Comparison of ENCODE assay signal across 22 mouse cellular contexts in the genomic region with DNA sequence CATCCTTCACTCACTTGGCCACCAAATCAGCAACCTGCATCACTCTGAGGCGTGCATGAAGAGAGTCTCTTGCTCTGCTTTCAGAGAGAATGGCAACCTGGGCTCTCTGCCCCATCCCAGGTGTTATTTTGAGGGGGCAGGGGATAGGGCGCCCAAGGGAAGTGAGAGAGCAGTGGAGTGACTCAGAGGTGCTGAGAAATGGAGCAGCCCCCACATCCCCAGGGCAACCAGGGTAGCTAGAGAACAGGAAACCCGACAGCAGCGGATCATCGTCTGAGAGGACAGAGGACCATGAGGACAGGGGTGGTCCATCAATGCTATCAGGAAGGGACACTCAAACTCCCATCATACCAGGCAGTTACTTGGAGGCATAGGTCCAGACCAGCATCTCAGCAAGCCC. TPM values are rescaled to one million over a fixed set of nuclear protein-coding genes. Genes with fewer than 3 reads are reported as not detected.
A peak's percentile ranks its signal among the peaks of the same experiment; 100 is the strongest.
DNase-seq lines count a peak whose midpoint lies in the region; ATAC-seq lines count a peak whose summit lies in the region.
"Had no signal": no experiment of that assay in that cellular context is flagged by ENCODE, and none has a peak within 500 bp of the region (broad histone marks: within the 10 kb centered on the region; RNA-seq: fewer than 3 reads in every experiment).

No protein-coding gene starts in this region.

- no peak overlapping the region for H3K4me3 ChIP-seq in forebrain, embryonic 10.5 days
- H3K4me3 ChIP-seq in forebrain, embryonic 13.5 days, result no peak overlapping the region
- H3K4me3 ChIP-seq: embryonic facial prominence, embryonic 15.5 days; erythroblast, embryonic 14.5 days; heart, embryonic 15.5 days had no signal

- H3K4me2 ChIP-seq in forebrain, embryonic 13.5 days, result no peak overlapping the region
- H3K4me2 ChIP-seq: embryonic facial prominence, embryonic 15.5 days; heart, embryonic 11.5 days; heart, embryonic 15.5 days; hindbrain, embryonic 14.5 days had no signal

- WGBS in forebrain, embryonic 10.5 days, result 84% methylated on average over 5 of the region's 5 CpGs
- 94% methylated on average over 5 of the region's 5 CpGs for WGBS in forebrain, embryonic 13.5 days

- no peaks in the 10 kb centered on the region for H3K9me3 ChIP-seq in forebrain, embryonic 10.5 days
- H3K9me3 ChIP-seq in forebrain, embryonic 13.5 days (replicated peaks), result no peaks in the 10 kb centered on the region
- H3K9me3 ChIP-seq: embryonic facial prominence, embryonic 15.5 days; G1E; heart, embryonic 15.5 days had no signal

- no peaks in the 10 kb centered on the region for H3K27me3 ChIP-seq in forebrain, embryonic 10.5 days (ENCODE audit: poor library complexity, severe bottlenecking)
- no peaks in the 10 kb centered on the region for H3K27me3 ChIP-seq in forebrain, embryonic 13.5 days
- H3K27me3 ChIP-seq: embryonic facial prominence, embryonic 15.5 days; heart, embryonic 15.5 days had no signal

- H3K9ac ChIP-seq in forebrain, embryonic 13.5 days, result no peak overlapping the region
- H3K9ac ChIP-seq: embryonic facial prominence, embryonic 15.5 days; heart, embryonic 15.5 days; hindbrain, embryonic 14.5 days had no signal

- H3K4me1 ChIP-seq in forebrain, embryonic 10.5 days, result peaks cover 78% of the 10 kb centered on the region
- peaks cover 39% of the 10 kb centered on the region for H3K4me1 ChIP-seq in forebrain, embryonic 13.5 days

- DNase-seq in forebrain, embryonic 10.5 days (ENCODE audit: extremely low spot score, low spot score), result no peak
- DNase-seq in thymus, postnatal 25 days, result peak; percentile 5
- DNase-seq in thymus, postnatal 10 days (ENCODE audit: low spot score in 2 of 2), result no peak
- DNase-seq in cerebellum, postnatal 14 days, result no peak
- no peak for DNase-seq in heart, adult 8-10 months (ENCODE audit: low spot score)
- DNase-seq: adrenal gland, postnatal 10 days; cerebellum, adult 11-12 months; cerebellum, adult 9-10 months; embryo, embryonic 11 days; gastrocnemius, postnatal 10 days; heart, adult 18-20 months; heart, postnatal 14 days had no signal

- 0 out of 2 replicates have a peak overlapping the region, but pooled peaks have one; percentile 21 for H3K27ac ChIP-seq in forebrain, embryonic 10.5 days
- no peak overlapping the region for H3K27ac ChIP-seq in forebrain, embryonic 13.5 days
- H3K27ac ChIP-seq: embryonic facial prominence, embryonic 15.5 days; heart, embryonic 15.5 days; hindbrain, embryonic 14.5 days had no signal

- ATAC-seq in forebrain, embryonic 13.5 days, result no peak
- peak; percentile 47 for ATAC-seq in inflammation-experienced regulatory T-cells, adult 6 months
- ATAC-seq in monocyte, adult 5-6 weeks (replicated peaks; ENCODE audit: insufficient number of reproducible peaks, low FRiP score, low TSS enrichment, poor library complexity, severe bottlenecking), result no peak
- ATAC-seq: forebrain, embryonic 16.5 days had no signal

- peaks cover 3% of the 10 kb centered on the region; the same call in 1 of the 2 replicates for H3K36me3 ChIP-seq in forebrain, embryonic 10.5 days (replicated peaks)
- no peaks in the 10 kb centered on the region for H3K36me3 ChIP-seq in forebrain, embryonic 13.5 days (ENCODE audit: poor library complexity, severe bottlenecking)
- H3K36me3 ChIP-seq: embryonic facial prominence, embryonic 15.5 days; G1E; heart, embryonic 15.5 days had no signal

RNA-seq across cellular contexts. Expression of a gene that starts 19.9 kb away (rescaled TPM):
- 11.5 and 11.8 TPM in 2 replicates for polyA plus RNA-seq in forebrain, embryonic 10.5 days (2016; fragmentation: Nextera tagmentation; extraction: Ambion mirVana)
- polyA plus RNA-seq in forebrain, embryonic 13.5 days (2015; fragmentation: Nextera tagmentation; extraction: Ambion mirVana), result 8.7 and 8.8 TPM in 2 replicates
- polyA plus RNA-seq in inflammation-experienced regulatory T-cells, adult 6 months (2017; shearing (Covaris generic)), result 1 to 10 TPM; 3.8 to 7.1 (median 7.0) TPM
- 17.7 to 18.3 TPM (median 18.0 TPM) in 3 replicates for total RNA-seq in monocyte, adult 5-6 weeks (2017)
- 10 to 100 TPM in 3 of 4 experiments, 1 to 10 TPM in 1; 8.2 to 13.1 (median 12.1) TPM for total RNA-seq in heart, adult 8-10 months (2022)

RNA-seq across cellular contexts. Expression of a gene that starts 35.2 kb away (rescaled TPM):
- 10.2 and 11.0 TPM in 2 replicates for polyA plus RNA-seq in forebrain, embryonic 10.5 days (2016; fragmentation: Nextera tagmentation; extraction: Ambion mirVana)
- 19.3 and 25.1 TPM in 2 replicates for polyA plus RNA-seq in forebrain, embryonic 13.5 days (2015; fragmentation: Nextera tagmentation; extraction: Ambion mirVana)
- not detected for polyA plus RNA-seq in inflammation-experienced regulatory T-cells, adult 6 months (2017; shearing (Covaris generic))
- total RNA-seq in monocyte, adult 5-6 weeks (2017), result 2.2 TPM in 1 of 3 replicates, not detected in the others
- 1 to 10 TPM; 1.2 to 2.0 (median 1.9) TPM for total RNA-seq in heart, adult 8-10 months (2022)
- polyA plus RNA-seq: erythroblast, embryonic 14.5 days had no signal
